Mouse (Mus musculus) left cerebral cortex, adult 11 months (tissue): Measurements from ENCODE around the gene Unc5cl.

Experiments used
- DNase-seq: peaks from one replicate; pipeline ENCODE4 v3.0.0; 2022; ENCODE audit warnings: low spot score

Gene Unc5cl

DNA sequence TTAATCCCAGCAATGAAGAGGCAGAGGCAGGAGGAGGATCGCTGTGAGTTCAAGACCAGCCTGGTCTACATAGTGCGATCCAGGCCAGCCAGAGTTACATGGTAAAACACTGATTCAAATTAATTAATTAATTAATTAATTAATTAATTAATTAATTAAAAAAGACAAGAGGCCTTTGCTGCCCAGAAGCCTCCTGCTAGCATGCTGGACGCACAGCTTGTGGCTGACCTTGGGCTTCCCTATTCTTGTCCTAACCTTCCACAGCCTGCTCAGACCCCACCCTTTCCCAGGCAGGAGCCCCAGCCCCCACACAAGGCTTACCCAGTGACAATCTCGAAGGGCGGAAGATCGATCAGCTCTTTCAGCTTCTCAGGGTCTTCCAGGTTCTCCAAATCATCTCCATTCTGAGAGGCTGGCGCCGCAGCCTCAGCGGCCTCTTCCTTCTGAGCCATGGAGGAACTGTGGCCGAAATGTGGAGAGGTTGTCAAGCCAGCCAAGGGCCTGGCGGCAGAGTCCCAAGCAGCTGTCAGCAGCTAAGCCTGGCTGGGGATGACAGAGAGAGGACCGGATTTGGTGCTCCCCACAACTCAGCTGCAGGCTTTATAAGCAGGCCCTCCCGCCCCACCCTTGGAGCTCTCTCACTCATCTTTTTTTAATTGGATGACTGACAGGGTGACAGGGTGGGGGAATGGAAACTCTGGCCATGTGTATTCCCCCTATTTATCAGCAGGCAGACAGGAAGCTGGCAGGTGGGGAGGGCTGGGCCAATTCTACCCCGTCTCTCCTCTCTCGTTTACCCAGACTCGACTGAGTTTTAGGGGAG is 22.3 kb upstream of the Unc5cl start, which contains the start of gene Apobec2:
Gene Apobec2 (minus strand): TSS at position 773 of the 823 bp plus-strand sequence.
- DNase-seq, result no peak

DNA sequence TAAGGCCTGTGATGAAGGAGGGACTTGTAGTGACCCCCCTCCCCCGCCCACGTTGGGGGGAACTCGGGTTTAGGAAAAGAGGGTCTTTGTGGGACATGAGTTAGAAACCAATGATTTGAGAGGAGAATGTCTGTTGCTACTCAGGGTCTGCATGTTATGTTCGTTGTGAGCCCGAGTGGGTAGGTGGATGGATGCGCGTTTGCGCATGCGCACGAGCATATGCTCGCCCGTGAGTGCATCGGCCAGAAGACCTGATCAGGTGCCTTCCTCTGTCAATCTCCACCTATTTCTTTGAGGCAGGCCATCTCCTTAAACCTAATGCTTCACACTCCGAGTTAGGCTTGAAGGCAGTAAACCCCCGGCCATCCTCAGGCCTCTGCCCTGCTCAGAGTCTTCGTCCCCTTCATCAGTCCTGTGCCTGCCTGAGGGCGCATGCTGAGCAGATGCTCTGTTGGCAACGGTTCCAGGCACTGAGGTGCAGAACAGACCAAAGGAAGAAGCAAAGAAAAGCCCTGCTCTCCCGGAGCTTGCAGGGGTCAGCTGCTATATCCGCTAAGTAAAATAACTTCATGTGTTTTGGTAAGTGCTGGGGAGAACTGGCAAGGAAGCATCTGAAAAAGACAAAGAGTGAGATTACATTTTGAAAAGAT is 21.6 kb upstream of the Unc5cl start:
- DNase-seq, result no peak

DNA sequence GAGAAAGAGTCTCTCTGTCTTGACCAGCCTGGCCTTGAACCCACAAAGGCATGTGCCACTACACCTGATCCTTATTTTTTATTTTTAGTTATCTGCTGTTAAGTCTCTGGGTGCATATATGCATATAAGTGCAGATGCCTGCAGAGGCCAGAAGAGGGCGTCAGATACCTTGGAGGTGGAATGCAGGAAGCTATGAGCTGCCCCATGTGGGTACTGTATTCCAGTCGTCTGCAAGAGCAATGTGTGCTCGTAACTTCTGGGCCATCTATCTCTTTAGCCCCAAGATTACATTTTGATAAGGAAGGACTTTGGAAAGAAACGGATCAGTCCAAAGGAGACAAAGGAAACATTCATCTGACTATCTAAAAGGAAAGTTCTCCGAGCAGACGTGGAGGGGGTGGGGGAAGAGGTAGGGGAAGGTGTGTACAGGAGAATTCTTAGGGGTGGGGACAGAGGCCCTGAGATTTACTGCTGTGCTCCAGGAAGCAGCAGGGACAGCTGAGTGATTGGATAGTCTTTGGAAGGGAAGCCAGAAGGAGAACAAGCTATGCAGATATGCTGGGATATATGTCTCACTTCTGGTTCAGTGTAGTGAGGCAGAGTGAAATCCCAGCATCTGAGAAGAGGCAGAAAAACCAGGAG is 20.9 kb upstream of the Unc5cl start:
- DNase-seq, result no peak

DNA sequence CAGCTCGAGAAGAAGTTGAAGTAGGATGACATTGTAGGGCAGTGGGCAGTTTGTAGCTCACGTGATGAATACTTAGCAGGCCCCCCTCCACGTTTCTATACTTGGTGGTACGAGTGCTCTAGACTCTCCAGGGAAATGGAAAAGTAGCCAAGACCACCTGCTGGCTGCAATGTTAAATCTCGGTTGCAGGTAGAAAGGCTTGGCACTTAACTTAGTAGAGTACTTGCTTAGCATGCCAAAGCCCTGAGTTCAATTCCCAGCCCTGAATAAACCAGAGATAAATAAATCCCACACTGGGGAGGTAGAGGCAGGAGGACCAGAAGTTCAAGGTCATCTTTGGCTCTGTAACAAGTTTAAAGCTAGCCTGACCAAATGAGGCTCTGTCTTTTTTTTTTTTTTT is 20.2 kb upstream of the Unc5cl start:
- no peak for DNase-seq

DNA sequence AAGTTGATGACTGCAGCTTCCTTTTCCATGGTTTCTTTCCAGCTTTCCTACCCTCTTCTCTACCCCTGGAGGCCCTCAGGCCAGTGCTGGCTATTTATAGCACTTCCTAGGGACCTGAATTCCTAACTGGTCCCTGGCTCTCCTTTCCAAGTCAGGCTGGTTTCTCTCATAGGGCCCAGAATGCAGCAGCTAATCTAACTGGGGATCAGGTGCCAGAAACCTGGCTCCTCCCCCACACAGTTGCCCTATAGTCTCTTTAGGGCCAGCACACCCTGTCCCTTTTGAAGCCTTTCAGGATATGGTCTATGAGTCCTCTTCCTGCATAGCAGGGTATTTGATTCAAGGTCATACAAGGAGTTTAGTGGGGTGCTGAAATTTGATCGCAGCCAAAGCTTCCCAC is 18.2 kb upstream of the Unc5cl start:
- DNase-seq, result no peak

DNA sequence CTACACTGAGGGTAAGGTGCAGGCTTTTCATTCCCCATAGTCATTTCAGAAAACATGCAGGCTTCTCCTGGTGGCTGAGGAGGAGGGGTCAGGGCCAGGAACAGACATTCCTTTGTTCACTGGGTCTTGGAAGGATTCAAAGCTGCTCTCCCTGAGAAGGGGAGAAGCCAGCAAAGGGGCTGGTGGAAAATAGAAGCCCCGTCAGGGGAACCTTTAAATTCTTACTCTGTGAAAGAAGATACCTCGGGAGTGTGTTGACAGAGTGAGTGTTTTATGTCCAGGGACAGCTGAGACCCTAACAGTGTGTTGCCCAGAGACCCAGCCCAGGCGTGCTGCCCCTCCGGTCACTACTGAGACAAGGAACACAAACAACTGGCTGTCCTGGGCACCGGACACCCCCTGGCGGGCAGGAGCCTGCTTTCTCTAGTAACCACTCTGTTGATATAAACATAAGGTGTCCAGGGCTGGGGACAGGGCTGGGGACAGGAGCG is 17.2 kb upstream of the Unc5cl start:
- no peak for DNase-seq

DNA sequence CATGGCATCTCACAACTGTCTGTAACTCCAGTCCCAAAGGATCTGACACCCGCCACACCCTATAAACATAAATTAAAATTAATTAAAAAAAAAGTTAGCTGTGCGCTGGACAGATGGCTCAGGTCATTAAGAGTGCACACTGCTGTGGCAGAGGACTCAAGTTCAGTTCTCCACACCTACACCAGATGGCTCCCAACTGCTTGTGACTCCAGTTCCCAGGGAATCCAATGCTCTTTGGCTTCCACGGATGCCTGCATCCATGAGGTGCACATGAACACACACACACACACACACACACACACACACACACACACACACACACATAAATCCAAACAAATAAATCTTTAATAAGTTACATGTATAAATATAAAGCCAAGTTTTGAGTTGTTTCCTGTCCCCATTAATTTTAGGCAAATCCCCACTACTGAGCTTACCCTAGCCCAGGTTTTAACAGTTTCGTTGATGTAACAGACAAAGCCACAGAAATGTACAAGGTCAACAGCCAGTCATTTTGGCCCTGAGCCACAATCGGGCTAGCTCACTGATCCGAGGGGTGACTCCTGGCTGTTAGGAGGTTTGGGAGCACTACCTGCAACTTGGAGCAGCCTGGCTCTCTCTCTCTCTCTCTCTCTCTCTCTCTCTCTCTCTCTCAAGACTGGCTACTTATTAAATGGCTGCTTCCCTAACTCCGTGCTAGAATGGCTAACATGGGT is 11.8 kb upstream of the Unc5cl start:
- no peak for DNase-seq

DNA sequence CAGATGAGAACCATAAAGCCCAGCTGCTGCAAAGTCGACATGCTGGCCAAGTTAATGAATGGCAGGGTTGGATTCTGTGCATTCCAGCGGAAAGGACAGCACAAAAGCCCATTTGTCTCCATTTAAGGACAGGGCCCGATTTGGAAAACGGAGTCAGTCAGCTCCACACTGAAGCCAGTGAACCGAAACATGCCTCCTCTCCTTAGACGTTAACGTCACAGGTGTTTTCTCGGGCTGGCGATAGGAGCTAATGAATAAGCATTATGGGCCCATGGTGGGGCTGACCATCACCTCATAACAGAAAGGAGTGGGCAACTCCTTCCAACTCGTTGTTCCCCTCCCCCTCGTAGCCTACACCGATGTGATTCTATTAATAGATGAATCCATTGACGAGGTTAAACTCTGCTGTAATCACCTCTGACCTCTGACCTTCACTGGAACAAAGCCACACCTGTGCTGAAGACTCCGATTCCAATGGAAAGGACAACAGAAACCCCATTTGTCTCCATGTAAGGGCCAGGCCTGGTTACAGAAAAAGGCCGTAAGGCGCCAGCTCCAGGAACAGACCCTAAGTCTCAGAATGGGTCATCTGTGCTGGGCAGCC is 11.1 kb upstream of the Unc5cl start:
- no peak for DNase-seq

DNA sequence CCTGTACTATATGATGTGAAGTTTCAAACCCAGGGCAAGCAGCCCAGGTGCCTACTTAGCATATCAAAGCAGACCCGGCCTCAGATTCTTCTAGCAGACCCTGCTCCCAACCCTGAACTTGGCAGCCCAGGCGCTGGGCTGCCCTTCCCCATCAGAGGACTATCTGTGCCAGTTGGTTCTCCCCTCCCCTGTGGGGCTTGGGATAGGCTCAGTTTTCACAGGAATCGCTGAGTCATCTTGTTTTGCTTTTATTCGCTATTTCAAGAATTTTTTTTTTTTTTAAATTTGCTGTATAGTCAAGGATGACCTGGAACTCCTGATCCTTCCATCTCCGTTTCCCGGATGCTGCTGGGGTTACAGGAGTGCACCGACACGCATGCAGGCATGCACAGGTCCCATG is 7.0 kb upstream of the Unc5cl start:
- DNase-seq, result no peak

DNA sequence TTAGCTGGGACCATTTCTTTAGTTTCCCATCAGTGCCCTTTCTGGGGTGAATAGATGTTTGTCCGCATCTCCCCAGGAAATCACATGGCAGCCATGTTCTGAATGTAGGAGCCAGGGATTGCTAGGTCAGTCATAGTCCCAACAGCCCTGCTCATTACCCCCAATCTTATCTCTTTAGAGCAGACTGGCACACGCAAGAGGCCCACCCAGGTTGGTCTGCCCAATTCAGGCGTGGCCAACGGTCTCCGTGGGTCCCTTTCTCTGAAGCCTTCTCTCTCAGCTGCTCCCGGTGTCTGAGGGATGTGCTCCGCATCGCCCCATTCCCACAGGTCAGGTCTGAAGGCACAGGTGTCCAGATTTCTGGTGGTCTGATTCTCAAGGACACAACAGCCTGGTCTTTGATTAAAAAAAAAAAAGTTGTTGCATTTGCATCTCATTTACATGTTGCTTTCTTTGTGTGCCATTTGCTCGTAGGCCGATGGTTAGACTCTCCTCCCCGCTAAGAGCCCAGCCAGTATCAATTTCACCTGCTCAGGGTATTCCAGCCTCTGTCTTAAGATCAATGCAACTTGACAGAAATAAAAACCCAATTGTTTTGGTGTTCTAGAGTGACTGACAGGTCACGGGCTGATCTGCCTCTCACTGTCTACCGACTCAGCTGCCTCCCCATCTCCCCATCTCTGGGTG is 3.9 kb upstream of the Unc5cl start:
- DNase-seq, result no peak

DNA sequence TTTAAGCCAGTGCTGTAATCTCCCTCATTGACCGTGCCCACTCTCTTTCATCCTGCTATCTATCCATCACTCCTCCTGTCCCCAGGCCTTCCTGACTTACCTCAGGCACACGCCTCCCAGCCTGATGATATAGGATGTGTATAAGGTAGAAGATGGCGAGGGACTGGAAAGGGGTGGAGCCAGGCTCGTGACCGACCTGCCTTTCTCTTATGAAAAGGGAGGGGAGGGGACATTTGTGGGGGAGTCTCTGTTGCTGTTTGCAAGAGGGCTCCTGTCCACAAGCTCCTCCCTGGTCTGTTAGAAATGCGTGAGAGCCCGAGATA is 3.4 kb upstream of the Unc5cl start, which contains the start of gene Tspo2:
Gene Tspo2 (minus strand): TSS at position 170 of the 323 bp plus-strand sequence.
- DNase-seq, result no peak

DNA sequence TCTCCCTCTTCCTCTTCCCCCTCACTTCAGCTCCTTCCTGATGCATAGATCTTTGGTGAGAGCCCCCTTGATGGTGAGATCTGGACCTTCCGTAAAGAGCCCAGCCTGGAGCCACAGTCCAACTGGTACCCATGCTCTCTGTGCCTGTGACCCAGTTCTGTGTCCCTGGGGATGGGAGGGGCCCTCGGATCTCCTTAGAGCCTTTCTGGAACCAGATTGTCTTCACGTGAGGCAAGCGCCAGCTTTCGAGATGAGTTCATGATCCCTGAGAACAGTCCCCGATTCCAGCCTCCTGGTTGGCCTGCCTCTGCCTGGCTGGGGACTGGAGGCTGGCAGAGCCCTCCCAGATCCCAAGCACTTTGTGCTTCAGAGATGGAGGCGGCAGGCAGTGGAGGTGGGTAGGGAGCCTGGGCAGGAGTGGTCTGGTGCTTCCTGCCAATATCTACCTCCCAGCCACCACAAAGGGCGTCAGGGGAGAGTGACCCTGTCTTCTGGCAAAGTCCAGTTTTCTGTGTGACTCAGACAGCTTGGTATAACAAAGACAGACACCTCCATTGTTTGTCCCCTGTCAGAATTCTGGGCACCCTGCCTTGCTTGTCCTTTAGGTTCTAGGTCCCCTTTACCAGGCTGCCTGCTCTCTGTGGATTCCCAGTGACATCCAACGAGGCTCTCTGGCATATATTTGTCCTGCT is 2.8 kb upstream of the Unc5cl start:
- no peak for DNase-seq

DNA sequence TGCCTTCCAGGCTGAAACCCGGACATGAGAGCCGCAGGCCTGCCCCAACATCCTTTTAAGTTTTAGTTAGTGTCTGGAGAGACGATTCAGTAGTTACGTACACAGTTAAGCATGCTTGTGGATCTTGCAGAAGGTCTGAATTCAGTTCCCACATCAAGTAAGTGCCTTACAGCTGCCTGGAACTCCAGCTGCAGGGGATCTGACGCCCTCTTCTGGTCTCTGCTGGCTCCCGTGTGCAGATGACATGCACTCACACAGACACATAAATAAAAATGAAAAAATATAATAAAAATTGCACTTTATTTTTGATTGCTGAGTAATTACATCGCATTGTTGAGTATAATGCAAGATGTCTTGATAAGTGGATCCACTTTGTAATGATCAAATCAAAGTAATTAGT is 1.2 kb upstream of the Unc5cl start:
- no peak for DNase-seq

DNA sequence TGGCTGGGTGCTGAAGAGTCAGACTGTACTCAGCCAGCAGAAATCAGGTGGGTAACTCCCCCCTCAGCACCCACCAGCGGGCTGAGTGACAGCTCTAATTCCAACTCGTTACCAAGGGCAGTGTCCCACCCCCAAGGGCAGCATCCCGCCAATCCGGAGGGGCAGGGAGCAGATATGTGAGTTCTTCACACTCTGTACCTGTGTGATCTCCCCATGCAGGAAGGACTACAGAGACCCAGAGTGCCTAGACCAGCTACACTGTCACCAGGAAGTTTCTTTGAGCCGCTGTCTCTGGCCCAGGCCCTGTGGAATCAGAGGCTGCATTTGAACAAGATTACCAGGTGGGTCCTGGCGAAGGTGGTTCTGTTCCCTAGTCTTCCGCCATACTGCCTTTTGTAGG is 511 bp upstream of the Unc5cl start:
- DNase-seq, result no peak

DNA sequence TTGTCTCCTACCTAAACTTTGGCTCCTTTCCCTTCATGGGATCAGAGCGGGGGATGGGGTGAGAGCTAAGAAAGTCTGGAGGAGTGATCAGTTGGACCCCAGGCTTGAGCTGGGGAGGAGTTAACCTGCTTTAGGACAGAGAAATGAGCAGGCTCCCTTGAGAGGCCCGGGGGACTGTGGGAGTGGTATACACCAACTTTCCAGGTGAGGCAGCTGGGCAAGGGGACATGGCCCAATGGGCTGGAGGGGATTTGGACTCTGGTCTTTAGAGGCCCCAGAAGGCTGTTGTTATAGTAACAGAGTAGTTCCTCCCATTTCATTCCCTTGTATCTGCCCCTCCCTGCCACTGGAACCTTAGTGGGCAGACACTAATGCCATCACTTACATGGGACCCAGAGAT is 1.3 kb downstream of the Unc5cl start:
- no peak for DNase-seq

DNA sequence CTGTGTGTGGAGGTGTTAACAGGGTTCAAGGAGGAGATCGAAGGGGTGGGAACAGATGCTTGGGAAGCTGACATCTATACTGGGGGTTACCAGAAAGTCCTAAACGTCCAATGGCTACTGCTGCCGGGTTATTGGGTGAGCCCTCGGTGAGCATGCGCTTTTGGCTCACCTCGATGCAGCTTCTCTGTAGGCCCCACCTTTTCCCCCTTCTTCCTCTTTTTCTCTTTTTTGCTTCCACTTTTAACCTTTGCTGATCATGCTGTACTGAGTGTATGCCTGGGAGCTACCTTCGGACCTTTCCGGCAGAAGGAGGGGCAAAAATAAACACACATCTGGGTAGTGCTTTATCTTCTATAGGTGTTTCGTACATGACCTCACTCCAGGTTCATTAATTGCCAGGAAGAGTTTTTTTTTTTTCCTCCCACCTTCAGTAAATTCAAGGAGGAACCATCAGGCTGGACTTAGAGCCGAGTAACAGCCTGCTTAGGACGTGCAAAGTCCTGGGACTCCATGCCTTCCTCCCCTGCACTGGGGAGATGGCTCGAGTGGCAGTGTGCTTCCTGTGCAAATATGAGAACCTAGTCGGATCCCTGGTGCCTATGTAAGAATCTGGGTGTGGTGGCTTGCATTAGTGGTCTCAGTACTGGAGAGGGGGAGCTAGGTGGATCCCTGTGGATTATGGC is 3.4 kb downstream of the Unc5cl start:
- no peak for DNase-seq

DNA sequence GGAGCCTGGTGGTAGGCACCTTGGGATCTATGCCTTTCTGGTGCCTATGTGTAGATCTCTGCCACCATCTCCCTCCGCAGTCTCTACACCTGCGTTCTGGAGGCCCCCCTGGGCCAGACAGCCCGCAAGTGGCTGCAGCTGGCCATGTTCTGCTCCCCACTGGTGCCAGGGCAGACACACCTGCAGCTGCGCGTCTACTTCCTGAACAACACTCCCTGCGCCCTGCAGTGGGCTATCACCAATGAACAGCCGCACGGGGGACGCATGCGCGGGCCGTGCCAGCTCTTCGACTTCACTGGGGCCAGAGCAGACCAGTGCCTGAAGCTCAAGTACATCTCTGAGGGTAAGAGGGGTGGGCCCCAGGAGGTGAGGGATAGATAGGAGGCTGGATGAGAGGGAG is 7.4 kb downstream of the Unc5cl start:
- DNase-seq, result no peak

DNA sequence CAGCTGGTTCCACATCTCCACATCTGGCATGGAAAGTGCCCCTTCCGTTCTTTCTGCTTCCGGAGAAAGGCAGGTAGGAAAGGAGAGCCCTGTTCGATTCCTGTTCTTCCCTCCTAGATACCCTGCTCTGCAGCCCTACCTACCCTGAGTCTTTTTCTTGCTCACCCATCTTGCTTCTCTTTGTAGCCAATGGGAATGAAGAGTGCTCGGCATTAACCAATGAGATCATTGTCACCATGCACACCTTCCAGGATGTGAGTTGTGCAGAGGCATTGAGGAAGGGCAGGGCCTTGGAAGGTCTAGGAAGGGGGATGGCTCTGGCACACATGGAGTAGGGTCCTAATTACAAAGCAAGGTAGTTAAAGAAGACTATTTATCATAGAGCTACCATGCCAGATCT is 8.7 kb downstream of the Unc5cl start:
- no peak for DNase-seq

DNA sequence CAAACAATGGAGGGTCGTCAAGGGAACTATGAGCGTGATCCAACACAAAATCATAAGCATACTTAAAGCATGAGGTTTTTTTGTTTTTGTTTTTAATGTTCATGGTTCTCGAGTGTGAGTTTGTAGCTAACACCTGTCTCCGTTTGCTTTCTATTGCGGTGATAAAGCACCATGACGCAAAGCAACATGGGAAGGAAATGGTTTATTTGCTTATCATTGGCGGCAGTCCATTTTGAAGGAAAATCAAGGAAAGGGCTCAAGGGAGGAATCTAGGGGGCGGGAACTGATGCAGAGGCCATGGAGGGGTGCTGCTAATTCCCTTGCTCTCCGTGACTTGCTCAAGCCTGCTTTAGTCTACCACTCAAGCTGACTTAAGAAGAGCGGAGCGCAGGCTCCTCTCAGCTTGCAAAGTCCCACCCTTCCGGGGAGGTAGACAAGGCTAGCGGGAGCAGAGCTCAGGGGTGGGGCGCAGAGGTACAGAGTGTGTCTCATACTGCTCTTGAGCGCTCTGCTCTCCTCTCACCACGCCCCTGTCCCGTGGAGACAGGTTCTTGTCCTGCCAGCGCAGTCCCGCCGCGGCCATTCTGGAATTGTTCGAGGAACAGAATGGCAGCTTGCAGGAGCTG is 12.2 kb downstream of the Unc5cl start:
- DNase-seq, result no peak
